Mouse (Mus musculus) retina, postnatal 1 day (tissue): Measurements from ENCODE around the gene Rhox2c.
"Not testable (repeated sequence)": the region's sequence is repeated elsewhere in the genome, so short reads cannot be mapped to it uniquely, and the experiment has no call there.

Source experiments
- DNase-seq: peaks from one replicate; pipeline ENCODE4 v3.0.0-alpha.2; 2012

The Rhox2c gene

GRCm38 (mm10) chrX:37453380-37453779, at the start of gene Rhox2c:
Rhox2c (plus strand) TSS chrX:37453680.
- not testable (repeated sequence) for DNase-seq

GRCm38 (mm10) chrX:37411767-37412166, 41.7 kb upstream of the Rhox2c start, which contains the start of gene Rhox2b:
Rhox2b (plus strand) TSS chrX:37412067.
- DNase-seq, result not testable (repeated sequence)

GRCm38 (mm10) chrX:37432194-37432593, 21.3 kb upstream of the Rhox2c start, which contains the start of gene Rhox4b:
Rhox4b (plus strand) TSS chrX:37432494.
- DNase-seq, result not testable (repeated sequence)

- DNase-seq, result not testable (repeated sequence)
Observed at GRCm38 (mm10) chrX:37458285-37458684, 4.8 kb downstream of the Rhox2c start, which contains the start of gene Rhox3c. Rhox3c (plus strand) TSS chrX:37458585.

- not testable (repeated sequence) for DNase-seq
Observed at GRCm38 (mm10) chrX:37480037-37480436, 26.6 kb downstream of the Rhox2c start, which contains the start of gene Rhox4c. Rhox4c (plus strand) TSS chrX:37480337.

- DNase-seq, result not testable (repeated sequence)
Observed at GRCm38 (mm10) chrX:37514059-37514458, 60.6 kb downstream of the Rhox2c start, which contains the start of gene Rhox4d. Rhox4d (plus strand) TSS chrX:37514359.
